Mouse (Mus musculus) v-Abl transformed pro-B cells (cell line): ENCODE measurements around the gene Dock11.

ENCODE experiments used
- in situ Hi-C, 2 experiments: fragments of 400-800 bp; cut with MboI; formaldehyde crosslinking; loops; one replicate each; pipeline ENCODE4 v1.15.1; 2025; ENCODE audit not compliant: unreplicated experiment in 2 of 2

Dock11 gene

GRCm38 (mm10) chrX:35938112-35938511, 49.5 kb downstream of the Dock11 start:
- in situ Hi-C loops = no loop called here

GRCm38 (mm10) chrX:35946394-35946793, 57.8 kb downstream of the Dock11 start:
- in situ Hi-C loops = no loop called here

DNA sequence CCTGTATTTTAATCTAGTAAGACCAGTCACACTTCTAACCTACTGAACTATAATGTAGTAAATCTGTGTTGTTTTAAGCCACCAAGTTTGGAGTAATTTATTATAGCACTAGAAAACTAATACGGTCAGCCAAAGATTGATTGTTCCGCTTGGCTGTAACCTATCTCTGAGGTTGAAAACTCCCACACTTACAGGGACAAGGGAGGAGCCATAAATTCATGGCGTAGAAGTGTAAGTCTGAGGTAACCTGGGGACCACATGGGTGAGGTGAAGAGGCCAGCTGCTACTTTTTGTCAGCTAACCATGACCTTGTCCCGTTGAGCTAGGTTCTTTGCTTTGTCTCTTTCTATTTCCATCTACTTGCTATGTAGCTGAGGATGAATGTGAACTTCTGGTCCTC, 61.5 kb downstream of the Dock11 start:
- in situ Hi-C loops = no loop called here

GRCm38 (mm10) chrX:35951945-35952344, 63.3 kb downstream of the Dock11 start:
- in situ Hi-C loops = no loop called here

- in situ Hi-C loops = no loop called here
These were observed 64.0 kb downstream of the Dock11 start for GRCm38 (mm10) chrX:35952521-35953095.

DNA sequence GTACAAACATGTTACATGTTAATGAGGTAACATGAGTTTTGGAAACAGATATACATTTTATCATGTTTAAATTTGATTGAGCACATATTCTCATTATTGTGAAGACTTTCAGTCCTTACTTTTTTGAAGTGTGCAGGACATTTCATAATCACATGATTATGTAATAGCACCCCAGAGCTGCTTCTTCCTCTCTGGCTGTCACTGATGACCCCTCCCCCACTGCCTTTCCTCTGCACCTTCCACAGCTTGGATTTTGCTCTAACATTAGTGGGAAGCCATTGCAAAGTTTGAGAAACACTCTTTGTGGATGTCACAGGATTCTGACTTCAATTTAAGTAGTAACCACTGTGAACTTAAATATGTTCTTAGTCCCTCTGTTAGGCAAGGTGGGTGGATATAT, 67.6 kb downstream of the Dock11 start:
- in situ Hi-C loops = no loop called here

DNA sequence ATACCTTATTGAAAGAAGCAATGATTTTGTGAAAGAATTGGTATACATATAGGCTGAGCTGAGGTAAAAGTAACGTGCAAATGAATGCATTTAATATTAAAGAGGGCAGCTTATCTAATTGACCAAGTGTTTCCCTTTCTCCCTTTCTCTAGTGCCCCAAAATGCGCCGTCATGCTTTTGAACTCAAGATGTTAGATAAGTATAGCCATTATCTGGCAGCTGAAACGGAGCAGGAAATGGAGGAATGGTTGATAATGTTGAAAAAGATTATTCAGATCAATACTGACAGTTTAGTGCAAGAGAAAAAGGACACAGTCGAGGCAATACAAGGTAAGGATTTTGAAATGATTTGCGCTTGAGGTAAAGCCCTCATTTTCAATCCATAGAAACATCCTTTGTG, 74.5 kb downstream of the Dock11 start:
- in situ Hi-C loops = no loop called here

DNA sequence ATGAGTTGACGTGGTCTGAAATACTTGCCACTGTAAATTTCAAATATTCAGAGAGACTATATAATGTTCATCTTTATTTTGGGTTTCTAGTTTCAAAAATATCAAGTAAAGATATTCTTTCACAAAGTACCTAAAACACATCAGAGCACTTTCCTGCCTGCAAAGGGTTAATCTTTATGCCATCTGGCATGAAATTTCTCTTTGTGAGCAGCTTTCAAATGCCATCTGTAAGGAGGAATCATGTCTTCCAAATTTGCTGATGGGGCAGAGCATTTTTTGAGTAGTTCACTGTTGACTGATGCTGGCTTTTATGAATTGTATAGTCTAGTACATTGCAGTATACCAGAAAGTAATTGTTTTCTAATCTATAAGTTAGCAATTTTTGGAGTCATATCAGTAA, 80.6 kb downstream of the Dock11 start:
- in situ Hi-C loops = no loop called here

- in situ Hi-C loops = no loop called here
These were observed 88.0 kb downstream of the Dock11 start for GRCm38 (mm10) chrX:35976657-35977056.

DNA sequence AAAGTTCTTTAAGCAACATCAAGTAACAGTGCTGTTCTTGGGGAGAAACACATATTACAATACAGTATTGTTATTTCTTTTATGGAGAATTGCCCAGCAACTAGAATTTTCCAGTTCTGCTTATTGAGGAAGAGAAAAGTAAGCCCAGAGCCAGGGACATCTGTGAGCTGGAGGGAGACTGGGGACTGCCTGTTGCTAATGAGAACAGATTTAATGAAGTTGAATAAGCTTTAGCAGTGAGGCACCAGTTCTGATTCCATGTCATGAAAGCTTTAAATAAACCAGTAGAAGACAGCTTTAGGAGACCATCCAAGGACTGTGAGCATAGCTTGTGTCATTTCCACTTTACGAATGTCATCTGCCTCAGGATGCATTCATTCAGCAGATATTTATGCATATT, 99.3 kb downstream of the Dock11 start:
- in situ Hi-C loops = no loop called here

DNA sequence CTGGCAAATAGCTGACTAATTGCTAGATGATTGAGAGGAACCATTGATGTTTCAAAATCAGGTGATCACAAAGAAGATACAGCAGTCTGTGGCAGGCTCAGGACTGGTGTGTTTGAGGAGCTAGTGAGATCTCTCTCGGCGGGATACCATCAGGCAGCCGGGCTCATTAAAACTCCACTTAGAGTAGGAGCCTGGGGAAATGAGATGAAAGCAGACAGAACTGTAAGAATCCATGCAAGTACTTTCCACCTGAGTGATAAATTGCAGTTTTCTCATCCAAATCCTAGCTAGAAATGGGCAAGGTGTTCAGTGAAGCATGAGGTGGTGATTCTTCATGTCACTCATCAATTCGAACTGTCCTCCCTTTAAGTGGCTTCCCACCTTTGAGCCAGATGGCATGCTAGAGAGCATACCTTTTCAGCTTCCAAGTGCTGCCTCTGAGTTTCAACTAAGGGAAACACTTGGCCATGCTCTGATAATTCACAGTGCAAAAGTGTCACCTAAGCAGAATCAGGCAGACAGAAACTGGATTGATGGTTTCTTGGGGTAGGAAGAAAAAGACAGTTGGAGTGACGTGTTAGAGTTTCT, 102.0 kb downstream of the Dock11 start:
- in situ Hi-C loops = loop anchor here in 1 of 2 experiments (10.0 kb wide), 1 partner anchor 194 kb away; no protein-coding TSS in a partner anchor

DNA sequence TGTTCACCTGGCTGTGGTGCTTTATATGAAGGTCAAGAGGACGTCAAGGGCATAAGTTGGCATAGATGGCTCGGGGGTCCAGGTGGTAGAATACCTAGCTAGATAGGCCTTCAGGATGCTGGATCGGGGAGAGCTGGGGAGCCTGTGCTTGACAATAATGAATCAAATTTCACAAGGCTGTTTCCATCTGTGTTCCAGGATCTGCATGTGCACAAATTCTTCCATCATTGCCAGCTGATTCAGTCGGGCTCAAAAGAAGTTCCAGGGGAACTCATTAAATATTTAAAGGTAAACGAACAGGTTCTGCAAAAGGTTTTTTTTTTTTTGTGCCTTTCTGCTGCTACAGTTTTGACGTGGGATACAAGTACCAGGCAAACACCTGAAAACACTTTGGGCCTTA, 105.6 kb downstream of the Dock11 start:
- in situ Hi-C loops = loop anchor here in 1 of 2 experiments (10.0 kb wide), 1 partner anchor 191 kb away; no protein-coding TSS in a partner anchor

DNA sequence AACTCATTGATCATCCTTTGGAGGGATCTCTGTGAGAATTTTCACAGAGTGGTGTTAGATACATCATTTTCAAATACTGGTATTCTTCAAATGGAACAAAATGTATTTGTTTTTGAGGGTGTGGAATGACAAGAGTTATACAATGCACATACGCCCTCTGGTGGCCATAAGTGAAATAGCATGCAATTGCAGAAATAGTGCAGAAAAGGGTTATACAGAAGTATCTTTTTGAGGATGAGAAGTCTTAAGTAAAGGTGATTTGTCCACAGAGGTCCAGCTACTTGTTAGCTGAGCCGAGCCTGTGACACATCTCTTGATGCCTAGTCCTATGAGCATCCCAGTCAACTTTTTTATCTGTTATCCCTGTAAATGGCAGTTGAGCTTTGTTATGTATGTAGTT, 108.4 kb downstream of the Dock11 start:
- in situ Hi-C loops = loop anchor here (5.0 to 10.0 kb wide), 5 partner anchors 115 to 188 kb away; no protein-coding TSS in a partner anchor

DNA sequence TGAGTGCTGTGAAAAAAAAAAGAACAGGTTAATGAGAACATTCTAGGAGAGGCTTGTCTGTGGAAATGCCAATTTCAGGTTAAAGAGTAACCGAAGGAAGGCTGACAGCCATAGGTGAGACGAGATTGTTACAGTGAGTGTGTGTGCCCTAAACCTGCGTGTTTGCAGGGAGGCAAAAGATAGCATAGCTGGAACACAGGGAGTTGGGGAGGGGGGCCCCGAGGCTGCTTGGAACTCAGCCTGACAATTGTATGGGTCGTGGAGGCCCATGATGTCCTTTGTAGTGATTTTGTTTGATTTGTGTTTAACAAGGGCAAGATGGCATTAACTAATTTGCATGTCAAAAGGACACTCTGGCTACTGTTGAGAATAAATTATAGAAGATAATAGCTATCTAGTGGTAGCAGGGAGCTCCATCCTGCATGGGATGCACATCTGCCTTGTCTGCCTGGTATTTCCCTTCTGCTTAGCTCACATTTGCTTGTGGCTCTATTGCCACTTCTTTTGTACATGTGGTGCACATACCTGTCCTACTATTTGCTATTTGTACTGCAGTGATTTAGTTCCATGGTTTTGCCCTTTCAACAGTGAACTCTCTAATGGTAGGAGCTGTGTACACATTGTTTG, 109.3 kb downstream of the Dock11 start:
- in situ Hi-C loops = loop anchor here (5.0 to 10.0 kb wide), 5 partner anchors 116 to 187 kb away; no protein-coding TSS in a partner anchor

- in situ Hi-C loops = no loop called here
These were observed 137.0 kb downstream of the Dock11 start for GRCm38 (mm10) chrX:36025651-36026050.

GRCm38 (mm10) chrX:36031113-36031512, 142.5 kb downstream of the Dock11 start:
- in situ Hi-C loops = no loop called here

- in situ Hi-C loops = no loop called here
These were observed 145.4 kb downstream of the Dock11 start for GRCm38 (mm10) chrX:36034045-36034444.

DNA sequence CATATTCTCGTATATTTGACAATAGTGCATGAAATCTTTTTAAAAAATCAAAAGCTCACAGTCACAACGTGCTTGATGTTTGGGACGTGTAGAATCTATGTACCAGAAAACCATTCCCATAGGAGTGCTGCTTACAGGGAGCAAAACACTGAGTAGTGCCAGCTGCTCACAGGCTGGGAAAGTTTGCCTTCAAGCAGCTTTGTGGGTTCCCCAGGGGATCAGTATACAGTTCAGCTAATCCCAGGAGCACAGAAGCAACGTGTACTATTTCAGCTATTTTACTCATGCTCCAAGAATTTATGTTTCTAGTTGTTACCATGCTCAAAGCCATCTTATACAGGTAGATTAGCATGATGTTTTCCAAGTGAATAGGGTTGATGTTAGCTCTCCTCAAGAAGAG, 157.1 kb downstream of the Dock11 start:
- in situ Hi-C loops = no loop called here

GRCm38 (mm10) chrX:36047451-36047850, 158.8 kb downstream of the Dock11 start:
- in situ Hi-C loops = no loop called here

DNA sequence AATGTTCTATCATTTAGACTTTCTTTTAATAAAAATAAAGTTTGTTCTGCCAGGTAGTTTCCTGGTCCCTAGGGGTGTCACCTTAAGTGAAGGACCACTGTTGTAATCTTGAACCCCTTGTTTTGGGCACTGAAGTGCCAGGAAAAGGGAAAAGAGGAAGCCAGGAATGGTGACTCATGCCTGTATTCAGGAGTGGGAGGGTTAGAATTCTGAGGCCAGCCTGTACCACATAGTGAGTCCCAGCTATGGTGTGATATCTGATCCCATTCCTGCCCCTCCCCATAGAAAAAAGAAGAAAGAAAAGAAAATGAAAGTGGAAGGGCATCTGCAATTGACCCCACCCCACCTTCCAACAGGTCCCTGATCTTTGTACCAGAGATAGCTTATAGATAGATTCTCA, 161.7 kb downstream of the Dock11 start:
- in situ Hi-C loops = no loop called here

DNA sequence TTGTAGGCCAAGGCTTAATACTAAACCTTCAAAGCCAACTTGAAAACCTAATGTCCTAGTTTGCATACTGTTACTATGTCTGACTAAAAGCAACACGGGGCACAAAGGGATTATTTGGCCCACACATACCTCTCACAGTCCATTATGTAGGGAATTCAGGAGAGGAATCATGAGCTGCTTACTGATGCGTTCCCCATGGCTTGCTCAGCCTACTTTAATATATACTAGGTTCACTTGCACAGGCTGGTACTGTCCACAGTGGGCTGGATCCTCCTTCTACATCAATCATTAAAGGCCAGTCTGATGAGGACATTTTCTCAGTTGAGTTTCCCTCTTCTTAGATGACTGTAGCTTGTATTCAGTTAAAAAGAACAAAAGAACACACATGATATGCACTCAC, 185.4 kb downstream of the Dock11 start:
- in situ Hi-C loops = no loop called here

DNA sequence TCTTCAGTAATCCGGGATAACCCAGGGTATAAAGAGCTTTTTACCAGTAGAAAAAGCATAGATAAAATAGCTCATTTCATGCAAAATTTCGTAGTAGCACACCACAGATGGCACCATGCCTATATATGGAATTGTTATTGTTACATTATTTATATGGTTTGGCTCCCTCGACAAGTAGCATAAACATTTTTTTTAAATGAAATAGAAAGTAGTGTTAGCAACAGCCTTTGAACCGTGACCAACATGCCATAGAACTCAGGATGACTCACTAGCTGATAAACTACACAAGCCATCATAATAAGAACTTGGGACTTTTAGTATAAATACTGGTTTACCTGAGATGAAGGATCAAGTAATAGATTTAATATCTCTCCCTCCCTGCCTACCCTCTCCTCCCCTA, 188.5 kb downstream of the Dock11 start:
- in situ Hi-C loops = no loop called here
